Mouse (Mus musculus) cerebellum, adult 2 months (tissue): ENCODE measurements around the gene Rbm47.

Experiments used
- CTCF ChIP-seq: fragments of 200-500 bp; IDR thresholded peaks from 2 replicates; pipeline ENCODE4 v1.5.1; 2011; ENCODE audit warnings: low read depth, mild to moderate bottlenecking, control low read depth, low read length, moderate library complexity, borderline replicate concordance; ENCODE audit not compliant: insufficient read depth
- POLR2A ChIP-seq: fragments of 200-500 bp; IDR thresholded peaks from 2 replicates; pipeline ENCODE4 v1.6.1; 2011; ENCODE audit warnings: low read length, control low read depth, borderline replicate concordance; ENCODE audit not compliant: insufficient read depth

DNA sequence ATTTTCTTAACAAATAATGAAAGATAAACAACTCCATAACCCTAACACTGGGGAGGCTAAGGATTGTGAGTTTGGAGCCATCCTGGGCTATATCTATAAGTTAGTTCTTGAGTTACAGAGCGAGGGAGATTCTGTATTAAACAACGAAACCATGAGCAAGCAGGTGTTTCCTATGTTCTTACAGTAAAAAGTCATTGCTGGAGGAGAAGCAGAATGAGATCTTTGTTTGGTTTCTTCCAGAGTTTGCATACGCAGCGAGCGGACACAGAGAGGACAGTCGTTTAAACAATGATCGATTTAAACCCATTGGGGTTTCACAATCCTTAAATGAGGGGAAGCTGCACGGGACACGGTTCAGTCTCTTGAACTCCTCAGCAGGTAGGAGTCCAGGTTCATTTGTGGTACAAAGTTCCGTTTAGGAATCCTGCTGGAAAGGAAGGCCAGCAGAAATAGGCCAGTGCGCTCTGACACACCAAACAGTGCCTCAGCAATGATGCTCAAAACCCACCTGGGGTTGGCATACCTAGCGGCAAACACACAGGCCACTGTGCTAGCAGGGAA, 99.2 kb downstream of the Rbm47 start:
- TF ChIP-seq POLR2A (no peak), CTCF (no peak)
